In the genomic region with DNA sequence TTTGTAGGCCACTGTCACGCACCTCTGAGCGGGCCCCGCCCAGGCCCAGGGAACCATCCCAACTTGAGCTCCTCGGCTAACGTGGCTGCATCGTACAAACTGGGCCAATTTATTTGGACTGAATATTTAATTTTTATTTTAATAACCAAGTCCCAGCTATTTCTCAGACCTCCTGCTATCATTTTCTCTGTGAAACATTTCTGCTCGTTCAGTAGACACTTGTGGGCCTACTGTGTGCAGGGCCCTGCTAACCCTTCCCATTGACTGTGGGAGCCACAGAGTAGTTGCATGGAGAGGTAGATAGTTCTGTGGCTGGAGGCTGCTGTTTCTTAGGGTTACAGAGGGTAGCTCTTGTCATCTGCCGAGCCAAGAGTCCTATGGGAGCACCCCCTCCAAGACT, we compare ENCODE assay signal across 25 mouse cellular contexts.
DNase-seq lines count a peak whose midpoint lies in the region; ATAC-seq and TF ChIP-seq lines count a peak whose summit lies in the region.
"Had no signal": no experiment of that assay in that cellular context is flagged by ENCODE, and none has a peak within 500 bp of the region (broad histone marks: within the 10 kb centered on the region; RNA-seq: fewer than 3 reads in every experiment).

No protein-coding gene starts in this region.

- 89% methylated on average over 8 of the region's 8 CpGs for WGBS in heart, embryonic 11.5 days (ENCODE audit: insufficient replicate concordance)
- WGBS in heart, embryonic 15.5 days = 86% methylated on average over 8 of the region's 8 CpGs
- WGBS in stomach, postnatal 0 days = 82% methylated on average over 8 of the region's 8 CpGs

- TF ChIP-seq CTCF in gastrocnemius, adult 2 months (IDR thresholded peaks at IDR 0.05) = no peak
- no peak for TF ChIP-seq CTCF in stomach, postnatal 0 days (IDR thresholded peaks at IDR 0.05; ENCODE audit: low read depth)

- no peak for TF ChIP-seq EP300 in stomach, postnatal 0 days (optimal IDR thresholded peaks at IDR 0.05)

- H3K27me3 ChIP-seq in heart, embryonic 11.5 days (ENCODE audit: control insufficient read depth, insufficient read depth, low read length) = no peaks in the 10 kb centered on the region
- no peaks in the 10 kb centered on the region for H3K27me3 ChIP-seq in heart, embryonic 15.5 days
- no peaks in the 10 kb centered on the region for H3K27me3 ChIP-seq in stomach, postnatal 0 days (ENCODE audit: control insufficient read depth, insufficient read depth, low read length)
- H3K27me3 ChIP-seq: embryonic facial prominence, embryonic 13.5 days; forebrain, embryonic 12.5 days; hindbrain, embryonic 12.5 days; Patski had no signal

- no peak for DNase-seq in gastrocnemius, adult 2 months
- DNase-seq in gastrocnemius, postnatal 36 days = no peak
- no peak for DNase-seq in heart, adult 18-20 months
- DNase-seq in heart, postnatal 25 days (ENCODE audit: low spot score) = no peak
- no peak for DNase-seq in stomach, postnatal 0 days (ENCODE audit: low spot score)
- DNase-seq in ovary, postnatal 10 days (ENCODE audit: low spot score) = no peak
- DNase-seq: adrenal gland, adult 2 months; adrenal gland, postnatal 25 days; B cell, adult 2 months; cerebellum, adult 18-20 months; cerebellum, adult 9-11 months; cerebellum, postnatal 36 days; gastrocnemius, postnatal 14 days; kidney, adult 18-20 months had no signal

- ATAC-seq in heart, embryonic 11.5 days (replicated peaks; ENCODE audit: insufficient number of reproducible peaks, low FRiP score, low TSS enrichment) = no peak
- ATAC-seq in heart, embryonic 15.5 days (replicated peaks; ENCODE audit: insufficient number of reproducible peaks, insufficient read depth, low FRiP score, low read depth) = no peak
- ATAC-seq in stomach, postnatal 0 days (ENCODE audit: low FRiP score, low TSS enrichment) = no peak
- ATAC-seq: activated CD4-positive, CD25-positive, alpha-beta regulatory T cell, adult 4 months; CD4-positive, CD25-positive, alpha-beta regulatory T cell, adult 4 months; forebrain, embryonic 16.5 days; hindbrain, embryonic 16.5 days; inflammation-experienced regulatory T-cells, adult 6 months; Patski had no signal

- intact Hi-C loops in gastrocnemius, adult 2 months (cut with DNase I) = no loop called here
- intact Hi-C loops in gastrocnemius, postnatal 36 days (cut with DNase I) = no loop called here
- intact Hi-C loops in heart, postnatal 25 days (cut with DNase I) = no loop called here

- H3K9ac ChIP-seq in heart, embryonic 11.5 days (ENCODE audit: low read depth, low read length) = no peak overlapping the region
- no peak overlapping the region for H3K9ac ChIP-seq in heart, embryonic 15.5 days
- H3K9ac ChIP-seq in stomach, postnatal 0 days (ENCODE audit: low read length) = no peak overlapping the region
- H3K9ac ChIP-seq: embryonic facial prominence, embryonic 13.5 days; forebrain, embryonic 12.5 days; hindbrain, embryonic 12.5 days had no signal

- H3K4me1 ChIP-seq in heart, embryonic 11.5 days (ENCODE audit: control insufficient read depth, insufficient read depth, low read length) = peaks cover 64% of the 10 kb centered on the region
- peaks cover 77% of the 10 kb centered on the region for H3K4me1 ChIP-seq in heart, embryonic 15.5 days (replicated peaks)
- peaks cover 3% of the 10 kb centered on the region; the same call in 1 of the 2 replicates for H3K4me1 ChIP-seq in stomach, postnatal 0 days (replicated peaks; ENCODE audit: control insufficient read depth, insufficient read depth)
- H3K4me1 ChIP-seq: forebrain, embryonic 12.5 days had no signal

- H3K27ac ChIP-seq in gastrocnemius, adult 2 months = peak overlapping the region; percentile 95
- H3K27ac ChIP-seq in heart, embryonic 11.5 days (ENCODE audit: low read depth, low read length) = peak overlapping the region; percentile 87
- peak overlapping the region; percentile 94 for H3K27ac ChIP-seq in heart, embryonic 15.5 days
- peak overlapping the region; percentile 53; the same call in 1 of the 2 replicates for H3K27ac ChIP-seq in stomach, postnatal 0 days (replicated peaks)
- H3K27ac ChIP-seq: embryonic facial prominence, embryonic 13.5 days; forebrain, embryonic 12.5 days; hindbrain, embryonic 12.5 days had no signal

- H3K36me3 ChIP-seq in heart, embryonic 11.5 days (ENCODE audit: control insufficient read depth, insufficient read depth, low read length) = no peaks in the 10 kb centered on the region
- 0 out of 2 replicates have a peak, but pooled peaks cover 6% of the 10 kb centered on the region for H3K36me3 ChIP-seq in heart, embryonic 15.5 days
- H3K36me3 ChIP-seq in stomach, postnatal 0 days (ENCODE audit: control insufficient read depth, insufficient read depth, low read length) = no peaks in the 10 kb centered on the region
- H3K36me3 ChIP-seq: embryonic facial prominence, embryonic 13.5 days; forebrain, embryonic 12.5 days; hindbrain, embryonic 12.5 days had no signal

- no peaks in the 10 kb centered on the region for H3K9me3 ChIP-seq in heart, embryonic 11.5 days (replicated peaks; ENCODE audit: control insufficient read depth, low read length)
- no peaks in the 10 kb centered on the region for H3K9me3 ChIP-seq in heart, embryonic 15.5 days (replicated peaks)
- no peaks in the 10 kb centered on the region for H3K9me3 ChIP-seq in stomach, postnatal 0 days (ENCODE audit: control insufficient read depth, low read length)
- H3K9me3 ChIP-seq: embryonic facial prominence, embryonic 13.5 days; forebrain, embryonic 12.5 days; hindbrain, embryonic 12.5 days had no signal

- H3K4me3 ChIP-seq in gastrocnemius, adult 2 months = no peak overlapping the region
- no peak overlapping the region for H3K4me3 ChIP-seq in heart, embryonic 11.5 days (ENCODE audit: low read depth, low read length)
- H3K4me3 ChIP-seq in heart, embryonic 15.5 days = no peak overlapping the region
- H3K4me3 ChIP-seq in stomach, postnatal 0 days (ENCODE audit: low read depth, low read length) = no peak overlapping the region
- H3K4me3 ChIP-seq: embryonic facial prominence, embryonic 13.5 days; forebrain, embryonic 12.5 days; hindbrain, embryonic 12.5 days had no signal

- no peak overlapping the region for H3K4me2 ChIP-seq in heart, embryonic 11.5 days
- no peak overlapping the region for H3K4me2 ChIP-seq in heart, embryonic 15.5 days
- H3K4me2 ChIP-seq in stomach, postnatal 0 days (replicated peaks; ENCODE audit: low read depth) = no peak overlapping the region
- H3K4me2 ChIP-seq: embryonic facial prominence, embryonic 13.5 days; forebrain, embryonic 12.5 days; hindbrain, embryonic 12.5 days had no signal
